Mouse (Mus musculus): ENCODE results near the gene Cacna1d. TPM values are rescaled to one million over a fixed set of nuclear protein-coding genes. Genes with fewer than 3 reads are reported as not detected.

The Cacna1d gene
- polyA plus RNA-seq, 1 experiment from 2014 or later, result 4.2 TPM

GRCm38 (mm10) chr14:30458820-30459219 is 32.4 kb downstream of the Cacna1d start:
- Histone ChIP-seq H3K4me2 (replicated peaks) (no peak overlapping the region), H3K9me3 (replicated peaks) (no peaks in the 10 kb centered on the region), H3K27ac (replicated peaks) (no peak overlapping the region), H3K27me3 (peaks cover 16% of the 10 kb centered on the region; the same call in 1 of the 2 replicates), H3K9ac (no peak overlapping the region), H3K36me3 (no peaks in the 10 kb centered on the region), H3K4me3 (replicated peaks) (no peak overlapping the region), H3K4me1 (peaks cover 7% of the 10 kb centered on the region)
- WGBS, result 77% methylated on average over 3 of the region's 3 CpGs
- no peak for ATAC-seq (ENCODE audit: insufficient number of reproducible peaks, low FRiP score, low TSS enrichment, low read depth)

GRCm38 (mm10) chr14:30457897-30458296 is 33.4 kb downstream of the Cacna1d start:
- H3K36me3 ChIP-seq, result no peaks in the 10 kb centered on the region
- no peaks in the 10 kb centered on the region for H3K9me3 ChIP-seq (replicated peaks)
- no peak overlapping the region for H3K27ac ChIP-seq (replicated peaks)
- peaks cover 7% of the 10 kb centered on the region for H3K4me1 ChIP-seq
- H3K4me3 ChIP-seq (replicated peaks), result no peak overlapping the region
- no peak for ATAC-seq (ENCODE audit: insufficient number of reproducible peaks, low FRiP score, low TSS enrichment, low read depth)
- peaks cover 16% of the 10 kb centered on the region; the same call in 1 of the 2 replicates for H3K27me3 ChIP-seq
- H3K4me2 ChIP-seq (replicated peaks), result no peak overlapping the region
- no peak overlapping the region for H3K9ac ChIP-seq
- 33% methylated on average over 2 of the region's 2 CpGs for WGBS

GRCm38 (mm10) chr14:30457436-30457835 is 33.8 kb downstream of the Cacna1d start:
- 67% methylated on average over 7 of the region's 7 CpGs for WGBS

GRCm38 (mm10) chr14:30455801-30456595 is 35.3 kb downstream of the Cacna1d start:
- peaks cover 16% of the 10 kb centered on the region; the same call in 1 of the 2 replicates for H3K27me3 ChIP-seq
- no peak overlapping the region for H3K27ac ChIP-seq (replicated peaks)
- ATAC-seq (ENCODE audit: insufficient number of reproducible peaks, low FRiP score, low TSS enrichment, low read depth), result no peak
- H3K9ac ChIP-seq, result no peak overlapping the region
- no peaks in the 10 kb centered on the region for H3K9me3 ChIP-seq (replicated peaks)
- peak overlapping the region; percentile 25; the same call in 1 of the 2 replicates for H3K4me2 ChIP-seq (replicated peaks)
- H3K36me3 ChIP-seq, result no peaks in the 10 kb centered on the region
- H3K4me3 ChIP-seq (replicated peaks), result no peak overlapping the region
- H3K4me1 ChIP-seq, result peaks cover 7% of the 10 kb centered on the region
- 14% methylated on average over 13 of the region's 13 CpGs for whole genome bisulfite sequencing

More at GRCm38 (mm10) chr14:30457436-30457835, 33.8 kb downstream of the Cacna1d start:
- H3K27ac ChIP-seq (replicated peaks), result no peak overlapping the region
- peaks cover 7% of the 10 kb centered on the region for H3K4me1 ChIP-seq
- no peak overlapping the region for H3K4me3 ChIP-seq (replicated peaks)
- H3K36me3 ChIP-seq, result no peaks in the 10 kb centered on the region
- no peaks in the 10 kb centered on the region for H3K9me3 ChIP-seq (replicated peaks)
- H3K4me2 ChIP-seq (replicated peaks), result no peak overlapping the region
- no peak overlapping the region for H3K9ac ChIP-seq
- peaks cover 16% of the 10 kb centered on the region; the same call in 1 of the 2 replicates for H3K27me3 ChIP-seq
- no peak for ATAC-seq (ENCODE audit: insufficient number of reproducible peaks, low FRiP score, low TSS enrichment, low read depth)

DNA sequence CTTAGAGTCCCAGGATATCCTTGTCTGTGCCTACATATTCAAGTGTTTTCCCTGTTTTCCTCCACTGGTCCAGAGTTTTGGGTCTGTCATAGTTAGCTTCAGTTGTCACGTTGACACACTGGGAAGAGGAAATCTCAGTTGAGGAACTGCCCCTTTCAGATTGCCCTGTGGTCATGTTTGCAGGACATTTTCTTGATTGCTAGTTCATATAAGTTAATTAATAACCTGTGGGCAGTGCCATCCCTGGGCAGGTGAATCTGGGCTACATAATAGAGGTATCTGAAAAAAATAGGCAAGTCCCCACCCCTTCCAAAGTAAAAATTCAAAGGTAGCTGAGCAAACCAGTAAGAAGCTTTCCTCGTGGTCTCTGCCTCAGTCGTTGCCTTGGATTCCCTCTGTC is 51.3 kb downstream of the Cacna1d start:
- Histone ChIP-seq H3K4me3 (replicated peaks) (no peak overlapping the region), H3K4me2 (replicated peaks) (no peak overlapping the region), H3K4me1 (no peaks in the 10 kb centered on the region), H3K36me3 (no peaks in the 10 kb centered on the region), H3K9me3 (replicated peaks) (no peaks in the 10 kb centered on the region), H3K27me3 (no peaks in the 10 kb centered on the region), H3K9ac (no peak overlapping the region), H3K27ac (replicated peaks) (no peak overlapping the region)
- ATAC-seq (ENCODE audit: insufficient number of reproducible peaks, low FRiP score, low TSS enrichment, low read depth), result no peak
- WGBS, result 76% methylated on average over 3 of the region's 3 CpGs

GRCm38 (mm10) chr14:30435316-30435715 is 55.9 kb downstream of the Cacna1d start:
- H3K9me3 ChIP-seq (replicated peaks), result no peaks in the 10 kb centered on the region
- H3K4me3 ChIP-seq (replicated peaks), result no peak overlapping the region
- WGBS, result 80% methylated on average over 5 of the region's 5 CpGs
- H3K4me1 ChIP-seq, result no peaks in the 10 kb centered on the region
- no peaks in the 10 kb centered on the region for H3K36me3 ChIP-seq
- no peak overlapping the region for H3K27ac ChIP-seq (replicated peaks)
- no peaks in the 10 kb centered on the region for H3K27me3 ChIP-seq
- H3K4me2 ChIP-seq (replicated peaks), result no peak overlapping the region
- ATAC-seq (ENCODE audit: insufficient number of reproducible peaks, low FRiP score, low TSS enrichment, low read depth), result no peak
- no peak overlapping the region for H3K9ac ChIP-seq

GRCm38 (mm10) chr14:30430446-30430845 is 60.8 kb downstream of the Cacna1d start:
- H3K9ac ChIP-seq, result no peak overlapping the region
- no peak overlapping the region for H3K27ac ChIP-seq (replicated peaks)
- H3K27me3 ChIP-seq, result no peaks in the 10 kb centered on the region
- ATAC-seq (ENCODE audit: insufficient number of reproducible peaks, low FRiP score, low TSS enrichment, low read depth), result no peak
- no peak overlapping the region for H3K4me2 ChIP-seq (replicated peaks)
- H3K4me1 ChIP-seq, result peaks cover 14% of the 10 kb centered on the region
- H3K4me3 ChIP-seq (replicated peaks), result no peak overlapping the region
- no peaks in the 10 kb centered on the region for H3K36me3 ChIP-seq
- H3K9me3 ChIP-seq (replicated peaks), result no peaks in the 10 kb centered on the region
- WGBS, result 70% methylated on average over 5 of the region's 5 CpGs

DNA sequence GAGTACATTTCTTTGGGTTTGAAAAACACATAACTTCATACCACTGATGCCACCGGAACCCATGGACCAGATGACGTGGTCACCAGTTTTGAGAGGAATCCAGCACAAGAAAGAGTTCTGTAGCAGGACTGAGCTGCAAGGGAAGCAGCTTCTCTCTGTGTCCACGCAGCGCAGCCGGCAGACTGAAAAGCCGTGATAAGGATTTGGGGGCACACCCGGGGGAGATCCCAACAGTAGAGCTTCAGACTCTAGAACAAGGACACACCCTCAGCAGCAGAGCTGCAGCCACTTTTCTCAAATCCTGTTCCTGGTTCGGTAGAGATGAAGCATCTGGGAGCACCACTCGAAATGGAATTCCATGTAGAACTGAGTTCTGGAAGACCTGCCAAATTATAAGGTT is 61.2 kb downstream of the Cacna1d start:
- H3K9me3 ChIP-seq (replicated peaks), result no peaks in the 10 kb centered on the region
- ATAC-seq (ENCODE audit: insufficient number of reproducible peaks, low FRiP score, low TSS enrichment, low read depth), result no peak
- H3K27me3 ChIP-seq, result no peaks in the 10 kb centered on the region
- H3K9ac ChIP-seq, result no peak overlapping the region
- no peaks in the 10 kb centered on the region for H3K36me3 ChIP-seq
- peaks cover 14% of the 10 kb centered on the region for H3K4me1 ChIP-seq
- no peak overlapping the region for H3K4me3 ChIP-seq (replicated peaks)
- no peak overlapping the region for H3K4me2 ChIP-seq (replicated peaks)
- 86% methylated on average over 9 of the region's 9 CpGs for WGBS
- no peak overlapping the region for H3K27ac ChIP-seq (replicated peaks)

DNA sequence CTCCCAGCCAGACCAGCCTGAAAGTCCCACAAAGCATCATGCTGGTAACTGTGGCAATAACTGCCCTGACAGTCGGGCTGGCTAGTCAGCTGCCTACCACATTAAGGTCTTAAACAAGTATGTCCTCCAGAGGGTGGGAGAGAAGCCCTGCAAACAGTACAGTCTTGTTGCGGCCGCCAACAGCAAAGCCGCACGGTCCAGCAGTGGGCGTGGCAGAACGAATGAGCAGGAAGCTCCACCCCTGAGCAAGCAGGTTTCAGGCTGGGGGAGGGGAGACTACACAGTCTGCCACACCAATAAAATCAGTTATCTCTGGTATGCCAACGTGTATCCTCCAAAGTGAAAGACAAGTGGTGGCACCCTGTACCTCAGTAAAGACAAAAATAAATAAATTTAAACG is 61.6 kb downstream of the Cacna1d start:
- H3K9ac ChIP-seq, result no peak overlapping the region
- no peak overlapping the region for H3K27ac ChIP-seq (replicated peaks)
- H3K36me3 ChIP-seq, result no peaks in the 10 kb centered on the region
- no peaks in the 10 kb centered on the region for H3K9me3 ChIP-seq (replicated peaks)
- no peak overlapping the region for H3K4me2 ChIP-seq (replicated peaks)
- H3K27me3 ChIP-seq, result no peaks in the 10 kb centered on the region
- peaks cover 14% of the 10 kb centered on the region for H3K4me1 ChIP-seq
- H3K4me3 ChIP-seq (replicated peaks), result no peak overlapping the region
- WGBS, result 49% methylated on average over 9 of the region's 9 CpGs
- ATAC-seq (ENCODE audit: insufficient number of reproducible peaks, low FRiP score, low TSS enrichment, low read depth), result no peak

DNA sequence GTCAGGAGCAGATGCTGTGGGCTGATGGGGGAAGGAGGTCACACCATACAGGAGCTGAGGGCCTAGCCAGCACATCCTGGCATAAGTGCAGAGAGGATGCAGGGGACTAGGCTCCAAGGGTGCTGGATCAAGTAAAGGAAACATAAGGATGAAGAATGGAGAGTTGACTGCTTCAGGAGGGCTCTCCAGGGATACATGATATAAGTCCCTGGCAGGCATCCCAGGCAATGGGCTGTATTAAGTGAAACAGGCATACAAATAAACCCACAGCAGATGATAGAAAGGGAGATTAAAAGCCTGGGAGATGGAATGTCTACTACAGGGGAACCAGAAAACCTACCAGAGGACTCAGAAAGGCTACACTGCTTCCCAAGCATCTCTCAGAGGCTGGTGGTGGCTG is 62.5 kb downstream of the Cacna1d start:
- H3K27ac ChIP-seq (replicated peaks), result no peak overlapping the region

GRCm38 (mm10) chr14:30425876-30426275 is 65.4 kb downstream of the Cacna1d start:
- H3K4me2 ChIP-seq (replicated peaks), result no peak overlapping the region
- no peak overlapping the region for H3K27ac ChIP-seq (replicated peaks)
- H3K9ac ChIP-seq, result no peak overlapping the region
- 42% methylated on average over 4 of the region's 4 CpGs for WGBS
- no peak overlapping the region for H3K4me3 ChIP-seq (replicated peaks)
- no peaks in the 10 kb centered on the region for H3K36me3 ChIP-seq
- peaks cover 14% of the 10 kb centered on the region for H3K4me1 ChIP-seq
- no peaks in the 10 kb centered on the region for H3K27me3 ChIP-seq
- no peaks in the 10 kb centered on the region for H3K9me3 ChIP-seq (replicated peaks)
- ATAC-seq (ENCODE audit: insufficient number of reproducible peaks, low FRiP score, low TSS enrichment, low read depth), result no peak

More for the DNA sequence above, 62.5 kb downstream of the Cacna1d start:
- no peaks in the 10 kb centered on the region for H3K27me3 ChIP-seq
- H3K36me3 ChIP-seq, result no peaks in the 10 kb centered on the region
- peaks cover 14% of the 10 kb centered on the region for H3K4me1 ChIP-seq
- ATAC-seq (ENCODE audit: insufficient number of reproducible peaks, low FRiP score, low TSS enrichment, low read depth), result no peak
- H3K4me2 ChIP-seq (replicated peaks), result no peak overlapping the region
- no peaks in the 10 kb centered on the region for H3K9me3 ChIP-seq (replicated peaks)
- no peak overlapping the region for H3K9ac ChIP-seq
- H3K4me3 ChIP-seq (replicated peaks), result no peak overlapping the region

- WGBS, result 68% methylated on average over 6 of the region's 6 CpGs
- ATAC-seq (ENCODE audit: insufficient number of reproducible peaks, low FRiP score, low TSS enrichment, low read depth), result no peak
- no peaks in the 10 kb centered on the region for H3K27me3 ChIP-seq
Observed at GRCm38 (mm10) chr14:30425175-30425574, 66.1 kb downstream of the Cacna1d start.

More at GRCm38 (mm10) chr14:30425175-30425574, 66.1 kb downstream of the Cacna1d start:
- Histone ChIP-seq H3K9me3 (replicated peaks) (no peaks in the 10 kb centered on the region), H3K4me3 (replicated peaks) (no peak overlapping the region), H3K27ac (replicated peaks) (no peak overlapping the region), H3K9ac (no peak overlapping the region), H3K4me2 (replicated peaks) (no peak overlapping the region), H3K36me3 (no peaks in the 10 kb centered on the region), H3K4me1 (peaks cover 14% of the 10 kb centered on the region)
